Mouse (Mus musculus) heart, postnatal 14 days (tissue): ENCODE results near the gene Krt31. TPM values are rescaled to one million over a fixed set of nuclear protein-coding genes. Genes with fewer than 3 reads are reported as not detected.

ENCODE experiments used
- DNase-seq, 2 experiments: peaks; one replicate each; pipeline ENCODE4 v3.0.0; 2021 to 2022
- intact Hi-C: fragments of 180-260 bp; cut with DNase I; formaldehyde crosslinking; loops from one replicate; pipeline ENCODE4 v1.15.1; 2025
- long read RNA-seq, 2 experiments: library from polyadenylated mRNA; stranded (forward); transcript quantifications; one replicate each; pipeline ENCODE4 v2.0.0; 2021
- total RNA-seq, 2 experiments: library from RNA; stranded (reverse); gene quantifications; 2 replicates each; pipeline ENCODE4 v1.2.3; 2021

The Krt31 gene
- total RNA-seq, result not detected
- long read RNA-seq, experiment 1, result 0 reads
- long read RNA-seq, experiment 2, result 0 reads

GRCm38 (mm10) chr11:100050451-100050850 is at the start of gene Krt31:
Gene Krt31, minus strand, starts transcription at chr11:100050551.
- intact Hi-C loops, result no loop called here
- DNase-seq, result no peak

DNA sequence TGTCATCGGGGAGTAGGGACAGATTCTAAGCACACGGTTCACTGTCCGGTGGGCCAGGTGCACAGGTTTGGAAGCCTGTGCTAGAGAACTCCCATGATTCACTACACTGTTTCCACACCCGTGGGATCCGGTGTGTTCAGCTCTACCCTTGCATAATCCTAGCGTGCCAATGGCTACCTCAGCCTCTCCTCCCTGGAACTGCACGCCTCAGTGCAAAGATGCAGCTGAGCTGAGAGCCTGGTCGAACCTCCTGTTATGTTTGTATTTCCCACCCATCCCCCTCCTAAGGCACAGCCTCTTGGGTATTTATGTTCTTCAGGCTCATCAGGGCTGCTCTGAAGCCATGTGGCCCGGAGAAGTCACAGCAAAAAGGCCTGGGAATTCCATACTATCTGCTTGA is 47.5 kb upstream of the Krt31 start:
- no peak for DNase-seq
- intact Hi-C loops, result no loop called here

DNA sequence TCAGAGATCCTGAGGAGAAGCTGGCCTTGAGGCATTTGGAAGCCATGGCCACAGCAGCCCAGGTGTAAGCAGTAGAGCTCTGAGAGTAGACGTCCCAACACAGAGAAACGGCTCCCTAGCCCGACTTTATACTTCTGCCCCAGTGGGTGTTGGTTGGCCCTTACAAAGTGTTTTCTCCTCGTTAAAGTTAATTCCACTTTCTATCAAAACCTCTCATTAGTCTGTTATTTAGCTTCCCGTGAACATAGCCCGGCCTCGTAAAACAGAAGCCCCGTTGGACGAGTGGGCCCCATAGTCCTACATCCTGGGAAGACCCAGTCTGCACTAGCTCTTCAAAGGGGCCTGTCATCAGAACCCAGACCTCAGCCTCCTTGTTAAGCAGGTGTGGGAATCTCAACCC is 45.8 kb upstream of the Krt31 start, which contains the start of gene Krt35:
Gene Krt35, minus strand, starts transcription at position 101 of the 400 bp plus-strand sequence.
- intact Hi-C loops, result no loop called here
- no peak for DNase-seq

DNA sequence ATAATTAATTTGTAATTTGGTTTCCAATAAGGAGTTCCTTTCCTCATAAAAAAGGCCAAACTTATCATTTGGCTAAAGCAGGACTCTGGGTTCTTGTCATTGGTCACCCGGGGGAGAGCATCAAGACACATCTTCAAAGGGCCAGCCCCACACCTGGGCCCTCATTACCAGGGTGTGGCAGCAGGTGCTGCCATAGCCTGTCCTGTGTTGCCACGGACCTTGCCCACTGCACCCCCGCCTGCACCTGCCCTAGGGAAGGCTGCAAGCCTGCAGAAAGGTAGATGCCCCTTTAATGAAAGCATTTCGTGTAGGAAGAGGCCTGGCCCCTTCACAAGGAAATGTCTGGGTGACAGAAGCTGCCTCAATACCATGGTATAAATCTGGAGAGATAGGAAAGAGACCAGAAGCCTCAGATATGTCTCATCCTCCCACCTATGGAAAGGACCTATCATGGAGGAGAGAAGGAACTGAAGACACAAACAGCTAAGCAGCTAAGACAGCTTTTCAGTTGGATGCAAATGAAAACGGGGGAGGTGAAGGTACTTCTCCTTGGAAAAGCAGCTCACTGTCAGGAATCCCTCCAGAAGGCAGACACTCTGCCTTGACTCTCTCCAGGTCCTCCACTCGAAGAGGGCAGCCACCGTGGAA is 38.2 kb upstream of the Krt31 start:
- intact Hi-C loops, result no loop called here
- no peak for DNase-seq

DNA sequence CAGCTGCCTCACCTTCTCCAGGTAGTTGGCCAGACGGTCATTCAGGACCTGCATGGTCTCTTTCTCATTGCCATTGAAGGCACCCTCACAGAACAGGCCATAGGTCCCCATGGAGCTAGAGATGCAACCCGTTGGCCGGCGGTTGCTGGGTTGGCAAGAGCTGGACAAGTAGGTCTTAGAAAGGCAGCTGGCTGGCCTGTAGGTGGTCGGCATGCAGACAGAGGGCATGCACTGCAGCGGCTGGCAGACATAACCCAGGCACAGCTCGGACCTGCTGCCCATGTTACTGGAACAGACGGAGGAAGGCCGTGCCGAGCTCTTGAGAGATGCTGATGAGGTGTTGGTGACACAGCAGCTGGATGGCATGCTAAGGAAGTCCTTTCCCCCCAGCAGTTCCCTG is 37.5 kb upstream of the Krt31 start, which contains the start of gene Krt32:
Gene Krt32, minus strand, starts transcription at position 366 of the 400 bp plus-strand sequence.
- DNase-seq, result no peak
- intact Hi-C loops, result no loop called here

- intact Hi-C loops, result no loop called here
- no peak for DNase-seq
Observed at GRCm38 (mm10) chr11:100073873-100074272, 23.5 kb upstream of the Krt31 start.

DNA sequence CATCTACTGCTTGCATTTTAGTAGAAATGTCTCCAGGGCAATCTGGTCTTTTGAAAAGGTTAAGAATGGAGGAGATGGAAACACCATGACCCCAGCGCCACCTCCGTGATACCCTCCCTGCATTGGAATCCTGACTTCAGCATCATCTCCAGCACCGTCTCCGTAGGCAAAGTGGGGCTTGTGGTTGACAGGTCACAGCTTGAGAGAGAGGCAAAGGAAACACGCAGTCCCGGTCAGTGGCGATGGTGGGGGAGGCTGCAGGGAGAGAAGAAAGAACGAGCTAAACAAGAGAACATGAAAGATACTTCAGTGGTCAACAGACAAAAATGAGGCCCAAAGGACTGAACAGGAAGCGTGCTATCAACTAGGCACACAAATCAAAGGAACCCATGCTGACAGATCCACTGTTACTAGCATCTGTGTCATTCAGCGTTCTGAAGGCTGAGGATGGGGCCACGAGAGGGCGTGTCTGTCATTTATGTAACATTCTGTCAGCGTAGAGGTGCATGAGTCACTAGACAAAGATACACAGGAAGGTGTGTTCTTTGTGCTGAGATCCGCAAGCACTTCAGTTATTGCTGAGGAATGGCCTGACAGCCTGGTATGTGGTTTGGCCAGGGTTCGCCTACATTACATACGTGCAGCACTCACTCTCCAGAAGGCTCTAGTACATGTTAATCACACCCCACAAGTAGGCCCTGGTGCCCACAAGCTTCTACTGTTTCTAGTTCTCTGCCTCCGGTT is 17.1 kb upstream of the Krt31 start:
- no peak for DNase-seq
- intact Hi-C loops, result no loop called here

DNA sequence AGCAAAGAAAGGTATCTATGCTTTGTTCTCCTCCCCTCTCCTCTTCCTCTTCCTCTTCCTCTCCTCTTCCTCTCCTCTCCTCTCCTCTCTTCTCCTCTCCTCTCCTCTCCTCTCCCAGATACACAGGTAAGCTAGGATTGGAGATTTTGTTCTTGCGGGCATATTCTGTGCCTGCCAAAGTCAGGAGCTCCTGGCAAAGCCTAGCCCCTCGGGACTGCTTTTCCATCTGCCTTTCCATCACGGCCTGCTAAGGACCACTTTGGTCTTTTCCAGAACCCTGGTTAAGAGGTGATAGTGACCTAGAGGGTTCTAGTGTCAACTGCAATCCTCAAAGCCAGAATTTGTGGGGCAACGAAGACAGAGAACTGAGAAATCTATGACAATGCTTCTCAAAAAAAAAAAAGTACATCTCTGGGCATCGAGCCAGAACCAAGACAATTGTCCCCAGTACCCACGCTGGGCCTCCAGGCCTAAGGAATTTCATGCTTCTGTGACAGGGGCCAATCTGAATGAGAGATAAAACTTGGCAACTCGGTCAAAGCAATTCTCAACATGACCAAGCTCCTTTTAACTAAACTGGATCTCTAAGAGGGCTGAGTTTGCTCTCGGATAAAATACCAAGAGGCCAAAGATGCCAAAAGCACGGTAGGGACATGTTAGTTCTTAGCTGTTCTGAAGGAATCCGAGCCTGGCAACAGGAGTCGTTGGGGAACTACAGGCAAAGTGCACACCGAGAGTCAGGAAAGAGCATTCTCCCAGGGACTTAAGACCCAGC is 16.1 kb upstream of the Krt31 start:
- intact Hi-C loops, result no loop called here

DNA sequence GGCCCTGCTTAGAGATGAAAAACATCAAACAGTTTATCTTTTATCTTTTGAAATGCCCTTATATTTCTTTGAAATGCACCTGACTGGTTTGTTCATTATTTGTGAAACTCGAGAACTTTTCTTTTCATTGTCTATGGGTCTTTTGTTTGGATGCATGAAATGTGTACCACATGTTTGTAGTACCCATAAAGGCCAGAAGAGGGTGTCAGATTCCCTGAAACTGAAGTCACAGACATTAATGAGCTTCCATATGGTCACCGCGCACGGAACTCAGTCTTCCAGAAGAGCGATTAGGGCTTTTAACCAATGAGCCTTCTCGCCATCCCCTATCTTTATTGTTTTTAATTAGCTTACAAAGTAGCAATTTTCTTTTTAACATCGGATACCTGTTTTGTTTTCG is 8.5 kb upstream of the Krt31 start:
- intact Hi-C loops, result no loop called here
- no peak for DNase-seq

More for the DNA sequence above, 16.1 kb upstream of the Krt31 start:
- no peak for DNase-seq

- DNase-seq, result no peak
- intact Hi-C loops, result no loop called here
Observed at GRCm38 (mm10) chr11:100055686-100056655, 5.6 kb upstream of the Krt31 start.

- intact Hi-C loops, result no loop called here
- no peak for DNase-seq
Observed at GRCm38 (mm10) chr11:100047193-100047592, 3.2 kb downstream of the Krt31 start.

DNA sequence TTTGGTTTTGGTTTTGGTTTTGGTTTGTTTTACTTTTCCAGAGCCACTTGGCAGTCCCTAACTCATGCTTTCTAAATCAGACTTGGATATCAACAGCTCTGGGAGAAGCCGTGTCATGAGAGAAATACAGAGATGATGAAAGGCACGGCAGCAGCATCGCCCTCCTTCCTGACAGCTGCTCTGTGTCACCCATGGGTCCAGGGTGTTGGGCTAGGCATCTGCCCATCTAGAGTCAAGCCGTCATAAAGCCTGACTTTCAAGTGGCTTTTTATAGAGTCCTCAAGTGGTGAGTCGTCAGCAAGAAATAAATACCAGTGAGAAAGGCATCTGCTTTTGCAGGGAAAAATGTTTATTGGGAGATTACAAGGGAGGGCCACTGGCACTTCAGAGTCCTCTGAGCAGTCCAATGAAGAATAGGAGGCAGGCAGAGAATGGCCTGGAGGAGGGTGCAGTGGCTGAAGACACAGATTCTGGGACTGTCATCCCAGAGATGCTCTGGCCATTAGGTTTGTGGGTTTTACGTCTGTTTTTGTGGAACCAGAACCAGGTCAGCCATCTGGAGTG is 4.0 kb downstream of the Krt31 start:
- intact Hi-C loops, result no loop called here
- DNase-seq, result no peak

DNA sequence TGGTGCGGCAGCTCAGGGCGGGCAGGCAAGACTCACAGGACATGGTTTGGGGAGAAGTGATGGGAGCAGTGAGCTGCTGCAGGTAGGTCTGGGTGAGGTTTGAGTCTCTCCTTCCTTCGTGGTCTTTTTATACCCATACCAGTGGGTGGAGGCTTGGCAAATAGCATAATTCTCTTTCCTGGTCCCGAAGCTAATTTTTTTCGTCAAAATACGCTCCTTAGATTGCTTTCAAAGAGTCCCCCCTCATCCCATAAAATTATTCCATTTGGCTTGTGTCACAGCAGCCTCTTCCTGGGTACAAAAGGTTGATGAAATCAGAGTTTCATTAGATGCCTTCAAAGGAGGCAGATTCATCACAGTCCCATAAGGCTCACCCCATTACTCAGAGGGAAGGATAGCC is 8.9 kb downstream of the Krt31 start, which contains the start of gene Krt34:
Gene Krt34, minus strand, starts transcription at position 101 of the 400 bp plus-strand sequence.
- intact Hi-C loops, result no loop called here
- no peak for DNase-seq

GRCm38 (mm10) chr11:100029768-100030167 is 20.6 kb downstream of the Krt31 start, which contains the start of gene Krt33b:
Gene Krt33b, minus strand, starts transcription at chr11:100029868.
- no peak for DNase-seq
- intact Hi-C loops, result no loop called here

DNA sequence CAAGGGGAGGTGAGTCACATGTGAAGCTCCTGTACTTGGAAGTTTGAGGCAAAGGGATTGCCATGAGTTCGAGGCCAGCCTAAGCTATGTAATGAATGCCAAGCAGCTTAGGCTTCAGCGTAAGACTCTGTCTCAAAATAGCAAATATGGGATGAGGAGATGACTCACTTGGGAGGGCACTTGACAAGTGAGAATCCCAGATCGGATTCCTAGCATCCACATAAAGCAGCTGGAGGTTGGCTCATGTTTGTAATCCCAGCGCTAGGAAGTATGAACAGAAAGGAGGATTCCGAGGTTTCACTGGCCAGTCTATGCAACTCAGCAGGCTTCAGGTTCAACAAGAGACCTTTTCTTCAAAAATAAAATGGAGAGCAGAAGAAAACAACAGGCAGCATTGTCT is 28.9 kb downstream of the Krt31 start:
- DNase-seq, result no peak
- intact Hi-C loops, result no loop called here

DNA sequence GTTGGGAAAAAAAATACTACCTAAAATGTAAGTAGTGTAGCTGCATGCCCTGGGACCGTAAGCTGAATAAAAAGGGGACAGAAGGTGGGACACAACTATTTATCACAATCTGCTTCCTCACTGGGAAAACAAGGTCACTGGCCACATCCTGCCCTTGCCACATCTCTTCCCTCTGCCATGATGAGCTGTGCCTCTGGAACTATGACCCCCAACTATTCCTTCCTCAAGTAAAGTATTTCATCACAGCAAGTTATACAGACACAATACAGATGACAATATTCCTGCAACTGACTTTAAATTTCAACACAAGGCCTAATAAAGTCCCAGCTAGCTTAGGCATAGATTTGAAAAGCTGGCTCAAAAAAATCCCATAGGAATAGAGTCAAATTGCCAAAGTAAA is 30.9 kb downstream of the Krt31 start:
- no peak for DNase-seq
- intact Hi-C loops, result no loop called here

DNA sequence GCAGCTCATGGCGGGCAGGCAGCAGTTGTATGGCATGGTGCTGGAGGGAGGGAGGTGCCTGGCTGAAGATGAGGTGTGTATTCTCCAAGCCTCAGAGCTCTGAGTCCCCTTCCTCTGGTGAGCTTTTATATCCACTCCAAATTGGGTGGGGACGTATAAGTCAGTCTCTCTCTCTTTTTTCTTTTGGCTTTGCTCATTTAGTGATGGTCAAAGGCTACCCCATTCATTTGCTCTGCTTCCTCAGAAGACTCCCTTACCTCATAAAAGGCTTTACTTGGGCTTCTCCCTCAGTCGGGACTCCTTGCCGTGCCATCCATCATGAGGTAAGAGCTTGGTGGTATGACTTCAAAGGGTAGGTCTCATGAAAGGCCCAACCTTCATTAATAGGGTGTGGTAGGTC is 34.2 kb downstream of the Krt31 start, which contains the start of gene Krt33a:
Gene Krt33a, minus strand, starts transcription at position 101 of the 400 bp plus-strand sequence.
- intact Hi-C loops, result no loop called here
- no peak for DNase-seq

DNA sequence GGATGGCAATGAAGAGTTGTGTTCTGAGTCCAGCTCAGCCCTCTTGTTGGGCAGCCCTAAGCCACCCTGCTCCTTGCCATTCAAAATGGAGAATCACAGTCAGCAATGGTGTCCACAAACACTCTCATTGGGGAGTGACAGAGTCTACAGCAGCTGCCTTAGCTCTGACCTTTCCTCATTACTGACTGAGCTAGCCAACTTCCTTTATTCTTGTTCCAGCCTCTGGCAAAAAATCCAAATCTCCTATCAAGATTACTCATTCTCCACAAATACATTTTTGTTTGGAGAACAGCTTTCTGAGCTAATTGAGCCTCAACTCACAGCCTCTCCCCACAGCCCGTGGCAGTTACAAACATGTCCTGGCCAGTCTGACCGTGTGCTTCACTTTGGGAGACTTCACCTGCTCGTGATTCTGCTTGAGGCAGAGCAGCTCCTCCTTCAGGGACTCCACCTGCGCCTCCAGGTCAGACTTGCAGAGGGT is 36.6 kb downstream of the Krt31 start:
- no peak for DNase-seq
- intact Hi-C loops, result no loop called here

DNA sequence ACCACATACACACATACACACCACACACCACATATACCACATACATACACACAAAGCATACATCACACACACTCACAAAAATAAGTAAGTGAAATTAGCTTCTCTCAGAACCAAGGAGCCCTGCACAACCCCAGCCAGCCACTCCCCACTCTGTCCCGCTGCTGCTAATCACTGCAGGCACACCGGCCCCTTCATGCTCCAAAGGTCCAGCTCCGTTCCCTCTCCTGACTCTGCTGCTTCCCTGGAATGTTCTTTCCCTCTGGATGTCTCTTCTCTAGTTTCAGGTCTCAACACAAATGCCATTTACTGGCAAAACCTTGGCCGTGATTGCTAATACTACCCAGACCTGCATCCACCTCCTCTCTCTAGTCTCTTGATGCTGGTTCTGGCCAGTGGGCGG is 39.7 kb downstream of the Krt31 start:
- DNase-seq, result no peak
- intact Hi-C loops, result no loop called here
